Mouse (Mus musculus) small intestine, adult 2 months (tissue): ENCODE measurements around the gene Pyy. TPM values are rescaled to one million over a fixed set of nuclear protein-coding genes. Genes with fewer than 3 reads are reported as not detected.

Source experiments
- H3K27ac ChIP-seq: fragments of 200-500 bp; 2 replicates; pipeline ENCODE4 v1.5.1; 2012; ENCODE audit warnings: low read depth, low read length, control low read depth, inconsistent platforms; ENCODE audit not compliant: insufficient read depth
- H3K27me3 ChIP-seq: fragments of 200-500 bp; 2 replicates; pipeline ENCODE4 v1.6.1; 2012; ENCODE audit warnings: mild to moderate bottlenecking, moderate library complexity, low read length, inconsistent platforms; ENCODE audit not compliant: control insufficient read depth, insufficient read depth
- H3K36me3 ChIP-seq: fragments of 200-500 bp; 2 replicates; pipeline ENCODE4 v1.6.1; 2012; ENCODE audit warnings: mild to moderate bottlenecking, low read length, control low read depth, inconsistent platforms; ENCODE audit not compliant: control insufficient read depth, insufficient read depth
- H3K4me1 ChIP-seq: fragments of 200-500 bp; 2 replicates; pipeline ENCODE4 v1.6.1; 2012; ENCODE audit warnings: low read length, inconsistent platforms, mixed read lengths; ENCODE audit not compliant: control insufficient read depth, insufficient read depth, insufficient read length
- H3K4me3 ChIP-seq: fragments of 200-500 bp; 2 replicates; pipeline ENCODE4 v1.5.1; 2012; ENCODE audit warnings: low read depth, mild to moderate bottlenecking, control low read depth, inconsistent platforms, low read length, moderate library complexity
- CTCF ChIP-seq: fragments of 200-500 bp; IDR thresholded peaks from 2 replicates; pipeline ENCODE4 v1.5.1; 2012; ENCODE audit warnings: low read depth, mild to moderate bottlenecking, control low read depth, inconsistent platforms, low read length, moderate library complexity, mixed read lengths; ENCODE audit not compliant: insufficient replicate concordance, insufficient read length; ENCODE audit errors: extremely low read depth
- POLR2A ChIP-seq: fragments of 200-500 bp; IDR thresholded peaks from 2 replicates; pipeline ENCODE4 v1.6.1; 2012; ENCODE audit warnings: low read depth, mild to moderate bottlenecking, control low read depth, inconsistent platforms, low read length, moderate library complexity
- WGBS: fragments of 180-500 bp; shearing (Covaris S2); methylation state at CpG from one replicate; pipeline ENCODE4 v1.1.7; 2018; 5-methylcytosine and 5-hydroxymethylcytosine counted together
- polyA plus RNA-seq: library from polyadenylated mRNA; depleted of rRNA; stranded (reverse); fragments of >200 nt; gene quantifications from 2 replicates; pipeline ENCODE4 v1.2.3, GENCODE M21; 2012; rRNA removed

Gene Pyy
- polyA plus RNA-seq, 1 experiment = 596 TPM

DNA sequence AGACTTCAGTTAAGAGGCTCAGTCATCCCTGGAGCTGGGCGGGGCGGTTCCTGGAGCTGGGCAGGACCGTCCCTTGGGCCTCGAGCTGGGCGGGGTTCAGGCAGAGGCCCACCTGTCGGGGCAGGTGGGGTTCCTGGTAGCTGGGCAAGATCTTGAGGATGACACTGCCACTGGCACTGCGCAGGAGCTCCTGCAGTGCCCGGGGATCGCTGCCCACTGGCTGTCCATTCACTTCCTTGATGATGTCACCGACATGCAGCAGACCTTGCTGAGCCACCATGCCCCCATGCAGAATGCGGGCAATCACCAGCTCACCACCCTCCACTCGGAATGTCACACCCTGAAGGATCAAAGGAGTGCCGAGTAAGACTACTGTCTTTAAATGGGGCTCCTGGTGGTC is 44.6 kb downstream of the Pyy start:
- TF ChIP-seq CTCF (no peak), POLR2A (no peak)
- Histone ChIP-seq H3K4me1 (peaks cover 3% of the 10 kb centered on the region; the same call in 1 of the 2 replicates), H3K4me3 (no peak overlapping the region), H3K36me3 (no peaks in the 10 kb centered on the region), H3K27me3 (peaks cover 5% of the 10 kb centered on the region; the same call in 1 of the 2 replicates), H3K27ac (no peak overlapping the region)
- 47% methylated on average over 13 of the region's 13 CpGs for WGBS

GRCm38 (mm10) chr11:102061941-102062473 is 45.6 kb downstream of the Pyy start:
- Histone ChIP-seq H3K27ac (no peak overlapping the region), H3K4me1 (peaks cover 3% of the 10 kb centered on the region; the same call in 1 of the 2 replicates), H3K36me3 (no peaks in the 10 kb centered on the region), H3K27me3 (peaks cover 5% of the 10 kb centered on the region; the same call in 1 of the 2 replicates), H3K4me3 (no peak overlapping the region)
- no peak for TF ChIP-seq POLR2A
- no peak for TF ChIP-seq CTCF
- whole genome bisulfite sequencing = 52% methylated on average over 16 of the region's 16 CpGs

DNA sequence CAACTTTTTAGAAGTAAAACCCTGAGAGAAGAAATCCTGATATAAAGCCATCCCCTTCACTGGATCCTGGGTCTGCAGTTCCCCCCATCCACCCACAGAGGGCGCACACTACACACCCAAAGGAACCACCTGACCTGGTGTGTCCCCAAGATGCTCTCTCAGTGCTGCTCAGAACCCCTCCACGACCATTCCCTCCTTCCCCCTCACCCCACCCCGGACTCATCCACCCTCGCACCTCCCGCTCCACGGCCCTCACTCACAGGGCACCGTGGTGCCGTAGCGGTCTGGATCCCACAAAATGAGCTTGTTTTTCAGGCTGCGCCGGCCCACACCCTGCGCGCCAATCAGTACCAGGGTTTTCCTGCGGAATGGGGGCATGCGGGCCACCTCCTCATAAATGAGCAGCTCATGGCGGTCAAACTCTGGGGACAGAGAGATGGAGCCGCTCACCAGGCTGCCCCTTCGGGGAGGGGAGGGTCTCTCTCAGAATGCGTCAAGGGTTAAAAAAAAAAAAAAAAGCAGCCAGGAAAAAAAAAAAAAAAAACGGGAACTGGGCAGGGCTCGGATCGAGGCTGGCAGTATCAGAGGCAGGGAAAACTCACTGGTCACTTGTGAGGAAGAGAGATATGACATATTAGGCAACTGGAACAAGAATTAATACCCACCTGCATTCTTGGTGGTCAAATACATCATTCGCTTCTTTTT is 46.2 kb downstream of the Pyy start:
- WGBS = 6% methylated on average over 23 of the region's 23 CpGs
- Histone ChIP-seq H3K4me3 (peak overlapping the region; percentile 28), H3K27ac (no peak overlapping the region), H3K36me3 (no peaks in the 10 kb centered on the region), H3K4me1 (peaks cover 3% of the 10 kb centered on the region; the same call in 1 of the 2 replicates), H3K27me3 (peaks cover 5% of the 10 kb centered on the region; the same call in 1 of the 2 replicates)
- TF ChIP-seq CTCF = peak; percentile 95
- TF ChIP-seq POLR2A = no peak

Other genes starting within 250 kb of the Pyy start
- gene Meox1, start 213.5 kb downstream of the Pyy start, polyA plus RNA-seq = 0.42 and 0.65 TPM in 2 replicates
- not detected in 2 replicates for gene Sost, start 140.8 kb downstream of the Pyy start, polyA plus RNA-seq
- not detected in 2 replicates for gene Cfap97d1, start 123.6 kb downstream of the Pyy start, polyA plus RNA-seq
- 27.9 and 28.0 TPM in 2 replicates for gene Dusp3, start 120.8 kb downstream of the Pyy start, polyA plus RNA-seq
- 0.55 and 0.90 TPM in 2 replicates for gene Mpp3, start 79.4 kb downstream of the Pyy start, polyA plus RNA-seq
- gene Cd300lg, start 66.3 kb downstream of the Pyy start, polyA plus RNA-seq = 3.8 and 5.4 TPM in 2 replicates
- 1.2 and 1.6 TPM in 2 replicates for gene Mpp2, start 19.3 kb downstream of the Pyy start, polyA plus RNA-seq
- gene Ppy, start 6.5 kb downstream of the Pyy start, polyA plus RNA-seq = 11.5 TPM in 1 of 2 replicates, not detected in the other
- 44.2 and 87.7 TPM in 2 replicates for gene Nags, start 37.7 kb upstream of the Pyy start, polyA plus RNA-seq
- 8.3 and 13.0 TPM in 2 replicates for gene Tmem101, start 48.6 kb upstream of the Pyy start, polyA plus RNA-seq
- 8.3 and 18.7 TPM in 2 replicates for gene Lsm12, start 77.5 kb upstream of the Pyy start, polyA plus RNA-seq
- 41.0 and 53.8 TPM in 2 replicates for gene G6pc3, start 81.8 kb upstream of the Pyy start, polyA plus RNA-seq
- 82.5 and 102 TPM in 2 replicates for gene Hdac5, start 122.3 kb upstream of the Pyy start, polyA plus RNA-seq
- 2.4 and 5.2 TPM in 2 replicates for gene BC030867, start 141.1 kb upstream of the Pyy start, polyA plus RNA-seq
- gene Asb16, start 160.9 kb upstream of the Pyy start, polyA plus RNA-seq = 0.29 and 1.8 TPM in 2 replicates
- gene Tmub2, start 177.1 kb upstream of the Pyy start, polyA plus RNA-seq = 29.4 and 60.2 TPM in 2 replicates
- gene Atxn7l3, start 188.8 kb upstream of the Pyy start, polyA plus RNA-seq = 15.1 and 30.2 TPM in 2 replicates
- gene Ubtf, start 211.9 kb upstream of the Pyy start, polyA plus RNA-seq = 10.5 and 17.6 TPM in 2 replicates